Mouse (Mus musculus) midbrain, embryonic 16.5 days (tissue): ENCODE results near the gene Usp1. TPM values are rescaled to one million over a fixed set of nuclear protein-coding genes. Genes with fewer than 3 reads are reported as not detected.
"Not testable (repeated sequence)": the region's sequence is repeated elsewhere in the genome, so short reads cannot be mapped to it uniquely, and the experiment has no call there.

Source experiments
- ATAC-seq: fragments of 200-750 bp; cut with Nextera tagmentation; 2 replicates; pipeline ENCODE4 v1.8.0; 2017; ENCODE audit warnings: moderate TSS enrichment
- H3K27ac ChIP-seq: fragments of 300-500 bp; sonication (generic); 2 replicates; pipeline ENCODE4 v1.5.1; 2014; ENCODE audit warnings: mild to moderate bottlenecking, low read length, mixed read lengths
- H3K27me3 ChIP-seq: fragments of 300-500 bp; sonication (generic); 2 replicates; pipeline ENCODE4 v1.6.1; 2014; ENCODE audit warnings: low read depth, low read length, mixed read lengths; ENCODE audit not compliant: control insufficient read depth, insufficient read depth
- H3K36me3 ChIP-seq: fragments of 300-500 bp; sonication (generic); 2 replicates; pipeline ENCODE4 v1.6.1; 2014; ENCODE audit warnings: mild to moderate bottlenecking, low read length, moderate library complexity, mixed read lengths; ENCODE audit not compliant: control insufficient read depth, insufficient read depth
- H3K4me1 ChIP-seq: fragments of 300-500 bp; sonication (generic); 2 replicates; pipeline ENCODE4 v1.6.1; 2014; ENCODE audit warnings: mild to moderate bottlenecking, low read length, mixed read lengths; ENCODE audit not compliant: control insufficient read depth, insufficient read depth
- H3K4me2 ChIP-seq: fragments of 300-500 bp; sonication (generic); 2 replicates; pipeline ENCODE4 v1.6.1; 2014; ENCODE audit warnings: mild to moderate bottlenecking, low read length, mixed read lengths
- H3K4me3 ChIP-seq: fragments of 300-500 bp; sonication (generic); 2 replicates; pipeline ENCODE4 v1.5.1; 2014; ENCODE audit warnings: low read depth, mild to moderate bottlenecking, low read length, moderate library complexity, mixed read lengths
- H3K9ac ChIP-seq: fragments of 300-500 bp; sonication (generic); 2 replicates; pipeline ENCODE4 v1.6.1; 2014; ENCODE audit warnings: low read depth, low read length, mixed read lengths
- H3K9me3 ChIP-seq: fragments of 300-500 bp; sonication (generic); replicated peaks from 2 replicates; pipeline ENCODE4 v1.6.1; 2014; ENCODE audit warnings: mild to moderate bottlenecking, low read length, mixed read lengths; ENCODE audit not compliant: control insufficient read depth, poor library complexity, severe bottlenecking
- WGBS: fragments of 180-500 bp; shearing (Covaris S2); extraction: QIAGEN DNeasy Blood & Tissue Kit; methylation state at CpG from one replicate; pipeline ENCODE4 v1.1.7; 2014; 5-methylcytosine and 5-hydroxymethylcytosine counted together
- polyA plus RNA-seq: library from polyadenylated mRNA; unstranded; fragments of >200 nt; fragmentation: Nextera tagmentation; extraction: Ambion mirVana; gene quantifications from 2 replicates; pipeline ENCODE4 v1.2.1, GENCODE M21; 2015

Gene Usp1
- polyA plus RNA-seq, 1 experiment from 2014 or later: 21.6 TPM

GRCm38 (mm10) chr4:98922643-98923567, 705 bp upstream of the Usp1 start:
- Histone ChIP-seq H3K27ac (peak overlapping the region; percentile 100), H3K27me3 (no peaks in the 10 kb centered on the region), H3K36me3 (no peaks in the 10 kb centered on the region), H3K4me3 (peak overlapping the region; percentile 88), H3K4me1 (peaks cover 19% of the 10 kb centered on the region), H3K4me2 (peak overlapping the region; percentile 90), H3K9ac (peak overlapping the region; percentile 87), H3K9me3 (no peaks in the 10 kb centered on the region)
- under 1% methylated on average over 53 of the region's 53 CpGs for WGBS
- ATAC-seq: peak; percentile 96

GRCm38 (mm10) chr4:98924071-98924905, 678 bp downstream of the Usp1 start:
- Histone ChIP-seq H3K9me3 (no peaks in the 10 kb centered on the region), H3K27ac (peak overlapping the region; percentile 100), H3K36me3 (no peaks in the 10 kb centered on the region), H3K9ac (peak overlapping the region; percentile 87), H3K4me3 (peak overlapping the region; percentile 88), H3K4me1 (peaks cover 19% of the 10 kb centered on the region), H3K4me2 (peak overlapping the region; percentile 86), H3K27me3 (no peaks in the 10 kb centered on the region)
- peak; percentile 25 for ATAC-seq
- WGBS: under 1% methylated on average over 63 of the region's 66 CpGs

GRCm38 (mm10) chr4:98924906-98925178, 1.2 kb downstream of the Usp1 start:
- Histone ChIP-seq H3K4me1 (peaks cover 19% of the 10 kb centered on the region), H3K36me3 (no peaks in the 10 kb centered on the region), H3K9ac (peak overlapping the region; percentile 87), H3K9me3 (no peaks in the 10 kb centered on the region), H3K4me2 (peak overlapping the region; percentile 86), H3K4me3 (peak overlapping the region; percentile 88), H3K27ac (no peak overlapping the region), H3K27me3 (no peaks in the 10 kb centered on the region)
- WGBS: 0% methylated on average over 2 of the region's 2 CpGs
- ATAC-seq: no peak

GRCm38 (mm10) chr4:98925250-98925781, 1.7 kb downstream of the Usp1 start:
- H3K36me3 ChIP-seq: no peaks in the 10 kb centered on the region
- peak overlapping the region; percentile 7; the same call in 1 of the 2 replicates for H3K4me3 ChIP-seq
- no peaks in the 10 kb centered on the region for H3K9me3 ChIP-seq
- H3K27me3 ChIP-seq: no peaks in the 10 kb centered on the region
- H3K27ac ChIP-seq: no peak overlapping the region
- H3K4me2 ChIP-seq: peak overlapping the region; percentile 86
- peaks cover 19% of the 10 kb centered on the region for H3K4me1 ChIP-seq
- H3K9ac ChIP-seq: no peak overlapping the region
- 21% methylated on average over 6 of the region's 6 CpGs for WGBS
- no peak for ATAC-seq

GRCm38 (mm10) chr4:98936036-98936435, 12.4 kb downstream of the Usp1 start:
- Histone ChIP-seq H3K9ac (no peak overlapping the region), H3K27me3 (no peaks in the 10 kb centered on the region), H3K27ac (no peak overlapping the region), H3K36me3 (peaks cover 25% of the 10 kb centered on the region), H3K9me3 (no peaks in the 10 kb centered on the region), H3K4me2 (no peak overlapping the region), H3K4me3 (no peak overlapping the region), H3K4me1 (no peaks in the 10 kb centered on the region)
- ATAC-seq: no peak
- WGBS: 89% methylated on average over 6 of the region's 6 CpGs

GRCm38 (mm10) chr4:98938210-98938609, 14.6 kb downstream of the Usp1 start:
- not testable (repeated sequence) for H3K27me3 ChIP-seq, H3K4me1 ChIP-seq, H3K4me3 ChIP-seq, H3K9ac ChIP-seq, H3K9me3 ChIP-seq, ATAC-seq, H3K27ac ChIP-seq, H3K4me2 ChIP-seq
- peaks cover 32% of the 10 kb centered on the region for H3K36me3 ChIP-seq
- 90% methylated on average over 6 of the region's 6 CpGs for WGBS

- Histone ChIP-seq H3K27me3 (no peaks in the 10 kb centered on the region), H3K4me2 (no peak overlapping the region), H3K4me3 (no peak overlapping the region), H3K9me3 (no peaks in the 10 kb centered on the region), H3K4me1 (no peaks in the 10 kb centered on the region), H3K9ac (no peak overlapping the region), H3K36me3 (peaks cover 10% of the 10 kb centered on the region), H3K27ac (no peak overlapping the region)
- no peak for ATAC-seq
These were observed 27.0 kb downstream of the Usp1 start for GRCm38 (mm10) chr4:98950563-98950962.

- Histone ChIP-seq H3K4me1 (no peaks in the 10 kb centered on the region), H3K4me3 (no peak overlapping the region), H3K36me3 (peaks cover 23% of the 10 kb centered on the region), H3K27me3 (no peaks in the 10 kb centered on the region), H3K9me3 (no peaks in the 10 kb centered on the region), H3K9ac (no peak overlapping the region), H3K27ac (no peak overlapping the region), H3K4me2 (no peak overlapping the region)
- WGBS: 96% methylated on average over 8 of the region's 8 CpGs
- no peak for ATAC-seq
These were observed 32.4 kb downstream of the Usp1 start for GRCm38 (mm10) chr4:98955986-98956385.

GRCm38 (mm10) chr4:98960243-98960642, 36.6 kb downstream of the Usp1 start:
- no peak for ATAC-seq
- Histone ChIP-seq H3K9me3 (no peaks in the 10 kb centered on the region), H3K27me3 (no peaks in the 10 kb centered on the region), H3K9ac (no peak overlapping the region), H3K4me2 (no peak overlapping the region), H3K27ac (no peak overlapping the region), H3K4me3 (no peak overlapping the region), H3K4me1 (no peaks in the 10 kb centered on the region), H3K36me3 (peaks cover 25% of the 10 kb centered on the region)
- WGBS: 93% methylated on average over 3 of the region's 3 CpGs
